Mouse (Mus musculus) cortical plate, adult 2 months (tissue): Measurements from ENCODE around the gene Itpr2. TPM values are rescaled to one million over a fixed set of nuclear protein-coding genes. Genes with fewer than 3 reads are reported as not detected.
A peak's percentile ranks its signal among the peaks of the same experiment; 100 is the strongest.

ENCODE experiments used
- H3K27ac ChIP-seq: fragments of 200-500 bp; 2 replicates; pipeline ENCODE4 v1.5.1; 2012; ENCODE audit warnings: low read length, control low read depth, inconsistent platforms; ENCODE audit not compliant: insufficient read depth
- H3K4me1 ChIP-seq: fragments of 200-500 bp; 2 replicates; pipeline ENCODE4 v1.6.1; 2011; ENCODE audit warnings: low read length; ENCODE audit not compliant: control insufficient read depth, insufficient read depth
- H3K4me3 ChIP-seq: fragments of 200-500 bp; 2 replicates; pipeline ENCODE4 v1.5.1; 2011; ENCODE audit warnings: mild to moderate bottlenecking, low read length, control low read depth; ENCODE audit not compliant: insufficient read depth
- CTCF ChIP-seq: fragments of 200-500 bp; IDR thresholded peaks from 2 replicates; pipeline ENCODE4 v1.5.1; 2011; ENCODE audit warnings: mild to moderate bottlenecking, control low read depth, low read length; ENCODE audit not compliant: insufficient read depth; ENCODE audit errors: extremely low read depth
- POLR2A ChIP-seq: fragments of 200-500 bp; IDR thresholded peaks from 2 replicates; pipeline ENCODE4 v1.6.1; 2011; ENCODE audit warnings: mild to moderate bottlenecking, low read length, control low read depth; ENCODE audit not compliant: insufficient read depth; ENCODE audit errors: extremely low read depth
- polyA plus RNA-seq: library from polyadenylated mRNA; depleted of rRNA; stranded (reverse); fragments of >200 nt; gene quantifications from 2 replicates; pipeline ENCODE4 v1.2.3, GENCODE M21; 2012

Gene Itpr2
- polyA plus RNA-seq, 1 experiment = 8.5 TPM

- Histone ChIP-seq H3K4me3 (no peak overlapping the region), H3K27ac (peak overlapping the region; percentile 18; the same call in 1 of the 2 replicates), H3K4me1 (no peaks in the 10 kb centered on the region)
- TF ChIP-seq POLR2A (no peak), CTCF (no peak)
These were observed 390.9 kb downstream of the Itpr2 start for GRCm38 (mm10) chr6:146110832-146111741.

GRCm38 (mm10) chr6:146110425-146110824 lies 391.6 kb downstream of the Itpr2 start:
- Histone ChIP-seq H3K4me3 (no peak overlapping the region), H3K27ac (no peak overlapping the region), H3K4me1 (no peaks in the 10 kb centered on the region)
- TF ChIP-seq CTCF (no peak), POLR2A (no peak)

GRCm38 (mm10) chr6:146108695-146109094 lies 393.3 kb downstream of the Itpr2 start:
- Histone ChIP-seq H3K4me1 (no peaks in the 10 kb centered on the region), H3K4me3 (no peak overlapping the region), H3K27ac (no peak overlapping the region)
- TF ChIP-seq POLR2A (no peak), CTCF (no peak)

GRCm38 (mm10) chr6:146107117-146107832 lies 394.7 kb downstream of the Itpr2 start:
- Histone ChIP-seq H3K4me1 (no peaks in the 10 kb centered on the region), H3K4me3 (no peak overlapping the region), H3K27ac (no peak overlapping the region)
- TF ChIP-seq CTCF (no peak), POLR2A (no peak)

- no peaks in the 10 kb centered on the region; the same call in 1 of the 2 replicates for H3K4me1 ChIP-seq
- no peak for TF ChIP-seq POLR2A
- no peak for TF ChIP-seq CTCF
- no peak overlapping the region for H3K4me3 ChIP-seq
- H3K27ac ChIP-seq = no peak overlapping the region
These were observed 418.7 kb downstream of the Itpr2 start for GRCm38 (mm10) chr6:146083056-146083961.

- Histone ChIP-seq H3K4me1 (no peaks in the 10 kb centered on the region; the same call in 1 of the 2 replicates), H3K4me3 (no peak overlapping the region), H3K27ac (no peak overlapping the region)
- no peak for TF ChIP-seq CTCF
- TF ChIP-seq POLR2A = no peak
These were observed 419.5 kb downstream of the Itpr2 start for GRCm38 (mm10) chr6:146082476-146082875.

GRCm38 (mm10) chr6:146081578-146081977 lies 420.4 kb downstream of the Itpr2 start:
- TF ChIP-seq POLR2A (no peak), CTCF (no peak)
- Histone ChIP-seq H3K4me3 (no peak overlapping the region), H3K4me1 (no peaks in the 10 kb centered on the region; the same call in 1 of the 2 replicates), H3K27ac (no peak overlapping the region)

GRCm38 (mm10) chr6:146080546-146081512 lies 421.2 kb downstream of the Itpr2 start:
- TF ChIP-seq CTCF = no peak
- Histone ChIP-seq H3K27ac (no peak overlapping the region), H3K4me3 (no peak overlapping the region), H3K4me1 (no peaks in the 10 kb centered on the region; the same call in 1 of the 2 replicates)
